Mouse (Mus musculus): ENCODE measurements at regions not wholly inside any gene's neighbourhood (a gene's known extent, or its start where the extent isn't known, plus 50 kb on each side); places are given as distances from the start of the nearest gene placed in this dataset.

GRCm38 (mm10) chr10:105927596-105927995 is 86.4 kb upstream of the Mettl25 start:
- no peak for TF ChIP-seq CTCF (conservative IDR thresholded peaks at IDR 0.05)
- Histone ChIP-seq H3K27ac (no peak overlapping the region), H3K4me3 (no peak overlapping the region)
- DNase-seq (ENCODE audit: low spot score in 2 of 2), result no peak

DNA sequence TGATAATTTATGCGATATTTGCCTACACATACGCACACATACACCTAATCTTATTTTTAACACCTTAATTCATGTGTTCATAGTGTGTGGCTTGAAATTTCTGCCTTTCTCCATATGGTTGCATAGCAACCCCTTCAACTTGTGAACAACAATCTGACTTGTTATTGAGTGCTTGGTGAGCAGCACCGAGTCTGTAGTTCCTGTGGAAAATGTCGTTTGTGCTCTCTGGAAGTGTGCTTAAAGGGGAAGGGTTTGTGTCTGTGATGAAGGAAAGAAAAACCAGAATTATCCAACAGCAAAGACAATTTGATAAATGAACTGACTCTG is 85.7 kb upstream of the Mettl25 start:
- H3K4me3 ChIP-seq, result no peak overlapping the region
- no peak for TF ChIP-seq CTCF (conservative IDR thresholded peaks at IDR 0.05)
- no peak overlapping the region; the same call in 1 of the 2 replicates for H3K27ac ChIP-seq
- DNase-seq (ENCODE audit: low spot score in 2 of 2), result no peak

GRCm38 (mm10) chr10:105926229-105926911 is 85.2 kb upstream of the Mettl25 start:
- no peak overlapping the region; the same call in 1 of the 2 replicates for H3K27ac ChIP-seq
- no peak overlapping the region for H3K4me3 ChIP-seq
- peak; percentile 7 to 10 for DNase-seq (ENCODE audit: low spot score in 2 of 2)
- TF ChIP-seq CTCF (conservative IDR thresholded peaks at IDR 0.05), result no peak

DNA sequence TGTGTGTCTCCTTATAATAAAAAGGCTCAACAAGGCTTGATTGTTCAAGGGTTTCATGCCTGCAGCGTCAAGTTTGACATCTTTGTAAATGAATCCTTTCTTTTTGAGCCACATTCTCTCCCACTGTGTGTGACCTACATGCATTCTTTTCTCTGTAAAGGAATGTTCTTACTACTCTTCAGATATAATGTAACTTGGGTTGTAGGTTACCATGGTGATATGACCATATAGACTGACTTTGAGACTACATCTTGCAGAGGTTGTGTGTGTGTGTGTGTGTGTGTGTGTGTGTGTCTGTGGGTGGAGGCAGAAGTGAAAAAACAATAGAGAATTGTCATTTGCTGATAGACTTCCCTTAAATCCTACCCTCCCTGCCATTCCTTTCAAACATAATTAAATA is 58.5 kb upstream of the Mettl25 start:
- Histone ChIP-seq H3K4me3 (no peak overlapping the region), H3K27ac (no peak overlapping the region)
- DNase-seq (ENCODE audit: low spot score in 2 of 2), result no peak
- TF ChIP-seq CTCF (conservative IDR thresholded peaks at IDR 0.05), result no peak

DNA sequence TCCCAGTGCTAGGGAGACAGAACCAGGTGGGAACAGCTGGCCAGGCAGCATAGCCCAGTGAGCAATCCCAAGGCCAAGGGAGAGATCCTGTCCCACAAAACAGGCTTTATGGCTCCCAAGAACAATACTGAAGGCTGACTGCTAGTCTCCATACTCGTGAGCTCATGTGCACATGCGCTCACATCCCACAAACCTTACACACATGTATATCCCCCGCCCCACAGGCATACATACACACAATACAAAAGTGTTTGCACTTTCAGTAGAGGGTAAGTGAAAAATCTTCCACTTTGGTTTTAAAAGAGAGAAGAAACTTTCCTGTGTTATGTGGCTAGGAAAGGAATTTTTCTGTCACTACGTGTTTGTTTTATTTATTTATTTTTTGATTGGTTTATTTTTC is 58.0 kb upstream of the Mettl25 start:
- DNase-seq (ENCODE audit: low spot score in 2 of 2), result no peak
- Histone ChIP-seq H3K4me3 (no peak overlapping the region), H3K27ac (no peak overlapping the region)
- no peak for TF ChIP-seq CTCF (conservative IDR thresholded peaks at IDR 0.05)

All from layer of hippocampus, adult 2 months (tissue).